Mouse (Mus musculus) layer of hippocampus, postnatal 36 days (tissue): ENCODE results near the gene Zfp652. TPM values are rescaled to one million over a fixed set of nuclear protein-coding genes. Genes with fewer than 3 reads are reported as not detected.

Experiments used
- DNase-seq, 2 experiments: peaks; one replicate each; pipeline ENCODE4 v3.0.0; 2022
- total RNA-seq, 2 experiments: library from RNA; stranded (reverse); gene quantifications; 2 replicates each; pipeline ENCODE4 v1.2.3; 2021

Zfp652 gene
- total RNA-seq, 2 experiments from 2014 or later, result 47.9 to 54.6 TPM

DNA sequence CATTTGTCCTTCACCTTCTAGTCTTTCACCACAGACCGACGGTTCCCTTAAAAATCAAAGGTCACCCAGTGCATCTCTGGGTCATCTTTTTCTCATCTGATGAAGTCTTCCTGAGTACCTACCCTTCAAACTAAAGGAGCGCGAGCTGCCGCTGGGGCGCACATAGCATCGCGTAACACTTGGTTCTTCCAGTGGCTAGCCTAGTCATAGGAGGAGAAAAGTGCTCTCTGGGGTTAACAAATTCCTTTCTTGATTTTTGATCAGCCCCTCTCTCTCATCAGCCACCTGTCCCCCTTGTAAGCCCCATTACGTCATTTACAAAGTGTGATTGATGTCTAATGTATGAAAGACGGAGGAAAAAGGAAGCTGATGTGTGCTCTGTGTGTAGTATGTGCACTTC is 56.7 kb downstream of the Zfp652 start:
- DNase-seq, result no peak

DNA sequence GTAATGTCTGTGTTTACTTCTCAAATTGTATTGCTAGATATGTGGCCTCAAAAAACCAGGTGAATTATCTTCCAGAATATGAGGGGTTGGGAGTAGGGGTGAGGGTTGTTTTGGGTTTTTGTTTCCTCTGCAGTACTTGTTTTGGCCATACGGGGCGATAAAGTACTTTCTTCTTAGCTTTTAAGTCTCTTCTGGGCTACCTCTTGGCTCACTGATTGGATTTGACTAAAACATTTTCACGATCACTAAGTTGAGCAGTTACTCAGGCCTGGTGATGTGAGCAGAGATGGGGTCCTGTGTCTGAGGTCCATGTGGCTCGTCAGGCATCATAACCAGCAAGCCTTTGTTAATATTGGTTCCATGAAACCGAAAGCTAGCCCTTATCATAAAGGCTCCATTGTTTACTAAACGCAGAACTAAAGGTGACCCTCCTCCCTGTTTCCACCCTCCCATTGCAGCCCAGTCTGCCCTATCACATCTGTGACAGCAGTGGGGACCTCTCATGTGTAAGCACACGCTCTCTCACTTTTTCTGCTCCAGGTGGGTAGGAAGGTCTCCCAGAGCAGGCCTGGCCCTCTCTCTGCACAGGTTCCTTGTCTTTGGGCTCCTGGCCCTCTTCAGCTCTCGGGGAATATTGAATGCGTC is 58.4 kb downstream of the Zfp652 start:
- DNase-seq, result no peak

DNA sequence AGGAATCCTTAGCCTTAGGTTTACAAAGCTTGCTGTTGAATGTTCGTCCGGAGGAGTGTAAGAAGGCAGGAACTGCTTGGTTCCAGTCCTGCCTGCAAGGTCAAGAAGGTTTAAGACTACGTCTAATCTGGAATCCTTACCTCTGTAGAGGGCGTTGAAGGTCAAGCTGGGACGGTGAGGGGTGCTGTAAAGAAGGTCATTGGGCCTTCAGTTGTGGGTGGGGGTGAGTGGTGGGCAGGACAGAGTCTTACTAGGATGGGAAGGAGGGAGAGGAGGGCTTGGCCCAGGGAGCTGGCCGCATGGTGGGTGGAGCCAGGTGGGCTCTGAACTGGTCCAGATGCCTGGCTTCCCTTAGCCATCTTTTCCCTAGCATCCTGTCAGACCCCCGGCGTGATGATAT is 59.2 kb downstream of the Zfp652 start:
- no peak for DNase-seq

- no peak for DNase-seq
Measured at GRCm38 (mm10) chr11:95773264-95773663, 60.8 kb downstream of the Zfp652 start.

DNA sequence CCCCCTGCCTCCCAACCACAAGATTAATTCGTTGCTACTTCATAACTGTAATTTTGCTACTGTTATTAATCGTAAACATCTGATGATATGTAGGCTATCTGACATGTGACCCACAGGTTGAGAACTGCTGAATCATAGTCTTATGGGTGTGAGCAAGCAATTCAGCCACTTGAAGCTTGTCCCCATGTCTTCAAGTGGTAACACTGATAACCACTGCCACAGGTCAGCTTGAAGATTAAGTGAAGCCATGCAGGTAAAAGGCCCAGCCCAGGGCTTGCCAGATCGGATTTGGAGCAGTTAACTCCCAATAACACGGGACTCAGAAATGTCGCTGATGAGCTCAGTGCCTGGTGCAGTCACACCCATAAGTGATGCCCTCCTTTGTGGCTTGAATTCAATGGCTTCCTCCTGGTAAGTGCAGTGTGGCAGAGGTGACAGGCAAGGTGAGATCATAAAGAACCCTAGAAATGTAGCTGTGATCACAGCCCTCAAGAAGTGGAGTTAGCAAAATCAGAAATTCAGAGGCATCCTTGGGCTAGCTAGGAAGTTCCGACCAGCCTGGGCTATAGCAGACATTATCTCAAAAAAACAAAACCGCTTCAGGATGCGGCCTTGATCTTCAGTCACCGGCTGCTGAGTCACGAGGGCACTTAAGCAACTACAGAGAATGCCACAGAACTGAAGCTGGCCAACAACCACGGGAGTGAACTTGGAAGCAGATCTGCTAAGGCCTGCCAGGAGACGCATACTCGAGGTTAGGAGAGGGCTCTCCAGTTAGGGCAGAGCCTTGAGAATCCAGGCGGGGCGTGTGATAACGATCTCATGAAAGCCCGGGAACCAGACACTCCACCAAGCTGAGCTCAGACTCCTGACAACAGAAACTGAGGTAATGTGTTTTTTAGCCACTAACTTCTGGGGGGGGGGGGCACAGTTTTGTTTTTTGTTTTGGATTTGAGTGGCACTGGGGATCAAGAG is 65.1 kb downstream of the Zfp652 start:
- no peak for DNase-seq

DNA sequence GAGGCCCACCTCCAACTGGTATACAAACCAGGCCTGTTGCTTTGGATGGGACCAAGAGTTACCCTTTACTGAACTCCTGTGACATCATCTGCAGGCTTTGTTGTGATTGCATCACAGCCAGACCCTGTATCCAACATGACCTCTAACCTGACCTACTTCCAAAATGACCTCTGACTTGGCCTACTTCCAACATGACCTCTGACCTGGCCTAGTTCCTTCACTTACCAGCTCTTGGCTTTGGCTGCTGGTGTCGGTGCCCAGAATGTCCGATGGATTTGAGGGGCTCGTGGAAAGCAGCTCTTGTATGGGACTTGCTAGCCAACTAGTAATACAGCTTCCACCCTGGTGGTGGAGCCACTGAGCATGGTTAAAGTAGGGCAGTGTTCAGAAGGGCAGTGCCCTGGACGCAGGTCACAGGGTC is 66.4 kb downstream of the Zfp652 start:
- no peak for DNase-seq

GRCm38 (mm10) chr11:95779366-95779765 is 66.9 kb downstream of the Zfp652 start:
- no peak for DNase-seq

DNA sequence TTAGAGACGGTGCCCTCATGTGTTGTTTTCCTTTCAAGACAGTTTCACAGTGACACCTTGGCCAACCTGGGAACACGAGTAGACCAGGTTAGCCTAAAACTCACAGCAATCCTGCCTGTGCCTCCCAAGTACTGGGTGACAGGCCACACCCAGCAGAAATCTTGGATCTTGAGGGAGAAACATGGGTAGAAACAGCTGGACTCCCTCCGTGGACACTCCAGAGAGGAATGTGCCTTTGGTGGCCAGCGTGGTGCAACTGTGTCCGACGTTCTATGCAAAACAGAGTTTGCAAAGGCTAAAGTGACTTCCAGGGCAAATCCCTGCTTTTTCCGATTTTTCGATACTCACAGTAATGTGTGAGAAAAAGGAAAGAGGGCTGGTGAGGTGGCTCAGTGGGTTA is 68.0 kb downstream of the Zfp652 start:
- no peak for DNase-seq

GRCm38 (mm10) chr11:95781557-95781956 is 69.1 kb downstream of the Zfp652 start:
- no peak for DNase-seq

DNA sequence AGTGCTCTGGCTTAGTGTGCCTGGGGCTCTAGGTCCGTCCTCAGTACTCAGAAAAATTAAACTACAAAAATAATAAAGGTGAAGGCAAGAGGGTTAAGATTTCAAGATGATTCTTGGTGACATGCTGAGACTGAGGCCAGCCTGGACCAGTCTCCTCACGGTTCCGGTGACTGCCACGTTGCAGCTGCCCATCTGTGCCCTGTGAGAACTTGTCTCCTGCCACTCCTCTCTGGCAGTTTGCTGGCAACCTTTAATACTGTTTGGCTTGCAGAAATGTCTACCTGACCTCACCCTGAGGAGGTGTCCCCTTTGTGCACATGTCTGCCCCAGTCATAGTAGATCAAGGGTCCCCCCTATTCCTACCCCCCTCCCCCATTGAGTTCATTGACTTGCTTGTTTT is 71.0 kb downstream of the Zfp652 start:
- DNase-seq, result no peak

- DNase-seq, result no peak
Measured at GRCm38 (mm10) chr11:95783958-95784357, 71.5 kb downstream of the Zfp652 start.

DNA sequence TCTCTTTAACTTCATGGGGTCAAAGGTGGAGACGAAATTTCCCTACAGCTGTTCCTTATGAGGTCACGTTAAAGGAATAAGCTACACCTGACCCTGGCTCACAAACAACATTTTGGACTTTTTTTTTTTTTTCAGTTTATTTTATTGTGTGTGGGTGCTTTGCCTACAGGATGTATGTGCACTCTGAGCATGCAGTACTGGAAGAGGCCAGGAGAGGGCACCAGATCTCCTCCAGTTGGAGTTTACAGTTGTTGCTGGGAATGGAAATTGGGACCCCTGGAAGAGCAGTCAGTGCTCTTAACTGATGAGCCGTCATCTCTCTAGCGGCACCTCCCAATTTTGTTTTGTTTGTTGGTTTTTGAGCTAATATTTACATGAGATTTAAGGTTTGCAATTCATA is 73.2 kb downstream of the Zfp652 start:
- DNase-seq, result no peak

DNA sequence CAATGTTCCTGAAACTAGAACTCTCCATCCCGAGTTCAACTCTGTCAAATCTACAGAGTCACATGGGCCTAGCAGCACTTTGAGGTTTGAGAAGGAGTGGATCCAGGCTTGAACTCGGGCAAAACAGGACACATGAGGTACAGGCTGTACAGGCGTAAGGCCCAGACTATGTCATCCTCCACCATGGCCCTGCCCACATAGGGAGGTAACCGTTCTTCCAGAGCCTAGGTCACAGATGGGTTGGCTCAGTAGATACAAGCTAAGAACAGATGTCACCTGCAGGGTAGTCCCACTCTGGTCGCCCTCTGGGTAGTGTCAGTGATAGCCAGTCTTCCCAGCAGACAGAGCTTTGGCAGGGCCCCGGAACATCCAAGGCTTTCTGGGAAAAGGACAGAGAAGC is 74.0 kb downstream of the Zfp652 start:
- DNase-seq, result no peak

DNA sequence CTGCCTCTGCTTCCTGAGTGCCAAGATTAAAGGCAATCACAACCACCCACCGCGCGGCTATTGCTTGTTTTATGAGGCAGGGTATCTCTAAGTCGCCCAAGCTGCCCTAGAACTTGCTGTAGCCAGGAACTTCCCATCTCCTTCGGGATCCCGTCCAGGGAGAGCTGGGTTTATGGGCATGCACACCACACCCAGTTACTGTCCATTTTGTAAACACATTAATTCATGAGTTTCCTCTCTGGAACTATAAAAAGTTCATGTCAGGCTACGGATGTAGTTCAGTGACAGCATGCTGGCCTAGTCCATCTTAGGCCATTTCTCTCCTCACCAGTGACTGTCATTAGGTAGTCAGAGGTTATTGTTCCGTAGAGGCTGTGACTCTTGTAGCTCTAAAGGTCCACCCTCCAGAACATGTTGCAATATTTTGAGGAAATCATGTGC is 77.0 kb downstream of the Zfp652 start:
- DNase-seq, result no peak

DNA sequence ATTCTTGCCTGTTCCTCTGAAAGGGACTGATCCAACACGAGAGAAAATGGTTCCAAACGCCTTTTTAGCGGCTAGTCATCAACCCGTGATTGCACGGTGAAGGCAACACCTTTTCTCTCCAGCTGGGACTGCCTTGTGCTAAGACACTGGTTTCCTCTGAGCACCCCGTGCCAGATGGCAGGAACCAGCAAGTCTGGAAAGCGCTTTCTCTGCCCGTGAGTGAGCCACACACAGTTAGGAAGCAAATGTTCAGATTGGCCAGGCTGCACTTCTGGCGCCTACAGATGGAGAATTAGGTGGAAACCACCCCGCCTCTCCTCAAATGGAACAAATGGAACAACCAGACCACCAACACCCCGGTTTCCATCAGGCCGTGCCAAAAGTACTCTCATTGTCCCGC is 79.3 kb downstream of the Zfp652 start:
- DNase-seq, result peak; percentile 62 to 72

- DNase-seq, result no peak
Measured at GRCm38 (mm10) chr11:95792950-95793509, 80.6 kb downstream of the Zfp652 start.

GRCm38 (mm10) chr11:95794201-95794600 is 81.7 kb downstream of the Zfp652 start:
- DNase-seq, result no peak

- DNase-seq, result no peak
Measured at GRCm38 (mm10) chr11:95795582-95795981, 83.1 kb downstream of the Zfp652 start.

DNA sequence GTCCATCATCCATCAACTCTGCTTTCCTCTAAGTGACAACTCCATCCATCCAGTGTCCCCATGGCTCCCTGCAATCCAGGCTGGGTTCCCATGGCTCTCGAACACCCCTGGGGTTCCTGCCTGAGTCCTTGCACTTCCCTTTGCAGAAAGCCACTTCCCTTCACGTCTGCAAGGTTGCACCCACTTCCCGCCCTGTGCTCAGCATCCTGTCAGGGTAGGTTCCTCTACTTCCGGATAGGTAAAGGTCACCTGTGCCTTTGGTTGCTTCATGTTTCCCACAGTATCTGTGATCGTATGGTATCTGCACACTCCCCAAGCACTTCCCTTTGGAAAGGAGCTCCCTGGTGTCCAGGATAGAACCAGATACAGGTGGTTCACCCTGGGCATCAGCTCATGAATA is 92.5 kb downstream of the Zfp652 start:
- no peak for DNase-seq

GRCm38 (mm10) chr11:95805527-95805926 is 93.1 kb downstream of the Zfp652 start:
- DNase-seq, result no peak

GRCm38 (mm10) chr11:95807884-95808283 is 95.4 kb downstream of the Zfp652 start:
- DNase-seq, result no peak

DNA sequence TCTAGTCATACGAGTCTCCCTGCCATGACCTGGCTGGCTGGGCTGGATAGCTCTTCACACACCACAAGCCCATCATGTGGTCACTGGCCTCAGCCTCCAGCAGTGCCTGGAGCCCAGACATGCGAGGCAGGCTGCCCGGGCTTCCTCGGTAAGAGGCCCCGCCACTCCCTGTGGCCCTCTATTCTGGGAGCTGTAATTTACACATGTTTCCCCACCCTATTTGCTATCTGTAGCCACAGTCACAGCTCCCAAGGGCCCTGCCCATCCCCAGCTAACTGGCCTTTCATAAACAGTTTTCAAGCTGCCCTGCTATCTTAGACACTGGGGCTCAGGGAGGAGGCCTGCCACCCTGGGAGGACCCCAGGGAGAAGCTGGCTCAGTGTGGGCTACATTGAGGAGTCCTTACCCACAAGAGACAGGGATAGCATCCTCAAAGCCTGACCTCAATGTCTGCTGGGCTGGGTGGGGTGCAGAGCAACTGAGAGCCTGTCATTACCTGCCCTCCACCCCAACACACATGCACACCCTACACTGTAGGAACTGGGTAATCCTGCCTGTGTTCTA is 96.1 kb downstream of the Zfp652 start:
- no peak for DNase-seq

- DNase-seq, result no peak
Measured at GRCm38 (mm10) chr11:95809603-95810002, 97.1 kb downstream of the Zfp652 start.
